ENCODE assay signal across 10 mouse cellular contexts in the genomic region with DNA sequence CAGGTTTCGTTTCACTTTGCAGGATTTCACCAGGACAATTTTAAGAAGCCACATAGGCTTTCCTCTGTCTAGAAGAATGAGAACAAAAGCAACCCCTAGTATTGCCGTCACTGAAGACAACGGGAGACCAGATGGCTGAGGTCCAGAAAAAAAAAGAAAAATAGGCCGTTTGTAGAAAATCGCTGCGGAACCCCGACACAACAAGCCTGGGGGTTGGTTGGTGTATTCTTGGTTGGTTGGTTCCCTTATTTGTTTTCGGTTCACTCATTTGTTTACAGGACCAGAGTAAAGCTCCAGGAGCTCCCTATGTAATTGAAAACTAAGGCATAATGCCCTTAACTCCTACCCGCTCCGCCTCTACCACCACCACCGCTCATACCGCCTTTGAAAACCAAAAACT. TPM values are rescaled to one million over a fixed set of nuclear protein-coding genes. Genes with fewer than 3 reads are reported as not detected.
DNase-seq lines count a peak whose midpoint lies in the region; ATAC-seq and TF ChIP-seq lines count a peak whose summit lies in the region.
"Had no signal": no experiment of that assay in that cellular context is flagged by ENCODE, and none has a peak within 500 bp of the region (broad histone marks: within the 10 kb centered on the region; RNA-seq: fewer than 3 reads in every experiment).

No protein-coding gene starts in this region.

- WGBS in kidney, embryonic 15.5 days, result 0% methylated on average over 12 of the region's 12 CpGs
- WGBS in embryonic facial prominence, embryonic 12.5 days, result 1% methylated on average over 12 of the region's 12 CpGs
- under 1% methylated on average over 12 of the region's 12 CpGs for WGBS in intestine, embryonic 14.5 days

- intact Hi-C loops in left cerebral cortex, postnatal 10 days (cut with DNase I), result loop anchor here (1.0 to 5.0 kb wide), 5 partner anchors 61 to 1051 kb away; partner anchors contain the start of genes A530084C06Rik and Foxq1
- intact Hi-C loops in left cerebral cortex, postnatal 14 days (cut with DNase I), result loop anchor here (1.0 to 5.0 kb wide), 5 partner anchors 57 to 726 kb away; no protein-coding TSS in a partner anchor

- no peaks in the 10 kb centered on the region for H3K36me3 ChIP-seq in kidney, embryonic 15.5 days
- H3K36me3 ChIP-seq in embryonic facial prominence, embryonic 12.5 days, result no peaks in the 10 kb centered on the region
- H3K36me3 ChIP-seq in intestine, embryonic 14.5 days (ENCODE audit: control insufficient read depth, insufficient read depth, low read length), result no peaks in the 10 kb centered on the region
- no peaks in the 10 kb centered on the region for H3K36me3 ChIP-seq in myocyte (ENCODE audit: control insufficient read depth, insufficient read depth)
- H3K36me3 ChIP-seq: G1E had no signal

- no peak overlapping the region for H3ac ChIP-seq in myocyte (ENCODE audit: control insufficient read depth, insufficient read length)

- no peak overlapping the region for H3K9ac ChIP-seq in kidney, embryonic 15.5 days
- no peak overlapping the region for H3K9ac ChIP-seq in embryonic facial prominence, embryonic 12.5 days
- peak overlapping the region; percentile 20; the same call in 1 of the 2 replicates for H3K9ac ChIP-seq in intestine, embryonic 14.5 days (ENCODE audit: low read length)

- no peak for DNase-seq in kidney, adult 8-10 months
- peak; percentile 72 for DNase-seq in intestine, embryonic 14.5 days (ENCODE audit: low spot score)
- no peak for DNase-seq in left cerebral cortex, postnatal 10 days (ENCODE audit: extremely low spot score in 1 of 2, low spot score in 2 of 2)
- DNase-seq in left cerebral cortex, postnatal 14 days (ENCODE audit: low spot score in 2 of 2), result no peak
- no peak for DNase-seq in kidney, postnatal 4 days

- H3K4me3 ChIP-seq in kidney, embryonic 15.5 days (replicated peaks), result peak overlapping the region; percentile 32
- H3K4me3 ChIP-seq in embryonic facial prominence, embryonic 12.5 days, result peak overlapping the region; percentile 29
- peak overlapping the region; percentile 36 for H3K4me3 ChIP-seq in intestine, embryonic 14.5 days (ENCODE audit: low read depth, low read length)
- H3K4me3 ChIP-seq in myocyte, result peak overlapping the region; percentile 21

- H3K4me2 ChIP-seq in kidney, embryonic 15.5 days, result peak overlapping the region; percentile 62
- H3K4me2 ChIP-seq in embryonic facial prominence, embryonic 12.5 days (replicated peaks), result peak overlapping the region; percentile 54
- H3K4me2 ChIP-seq in intestine, embryonic 14.5 days (ENCODE audit: low read length), result peak overlapping the region; percentile 67
- peak overlapping the region; percentile 98 for H3K4me2 ChIP-seq in myocyte (ENCODE audit: low read depth)

- H3K4me1 ChIP-seq in kidney, embryonic 15.5 days, result peaks cover 31% of the 10 kb centered on the region
- 0 out of 2 replicates have a peak, but pooled peaks cover 4% of the 10 kb centered on the region for H3K4me1 ChIP-seq in embryonic facial prominence, embryonic 12.5 days
- H3K4me1 ChIP-seq in intestine, embryonic 14.5 days (replicated peaks; ENCODE audit: control insufficient read depth, insufficient read depth, low read length), result peaks cover 11% of the 10 kb centered on the region

- no peak overlapping the region for H3K27ac ChIP-seq in kidney, embryonic 15.5 days
- no peak overlapping the region for H3K27ac ChIP-seq in embryonic facial prominence, embryonic 12.5 days
- H3K27ac ChIP-seq in intestine, embryonic 14.5 days (ENCODE audit: low read depth), result no peak overlapping the region

- no peaks in the 10 kb centered on the region for H3K9me3 ChIP-seq in kidney, embryonic 15.5 days (replicated peaks)
- H3K9me3 ChIP-seq in embryonic facial prominence, embryonic 12.5 days, result no peaks in the 10 kb centered on the region
- no peaks in the 10 kb centered on the region for H3K9me3 ChIP-seq in intestine, embryonic 14.5 days (ENCODE audit: control insufficient read depth, low read length)
- H3K9me3 ChIP-seq: G1E had no signal

- H3K79me2 ChIP-seq in myocyte (ENCODE audit: control insufficient read depth, insufficient read depth), result no peaks in the 10 kb centered on the region

- ATAC-seq in kidney, embryonic 15.5 days (replicated peaks; ENCODE audit: low FRiP score), result no peak
- ATAC-seq in embryonic facial prominence, embryonic 12.5 days (ENCODE audit: insufficient number of reproducible peaks, insufficient read depth, low FRiP score, low TSS enrichment), result no peak
- ATAC-seq in intestine, embryonic 14.5 days (replicated peaks; ENCODE audit: low FRiP score, low TSS enrichment, low read depth), result no peak

- peaks cover 99% of the 10 kb centered on the region for H3K27me3 ChIP-seq in kidney, embryonic 15.5 days
- peaks cover 90% of the 10 kb centered on the region for H3K27me3 ChIP-seq in embryonic facial prominence, embryonic 12.5 days
- peaks cover 95% of the 10 kb centered on the region for H3K27me3 ChIP-seq in intestine, embryonic 14.5 days (replicated peaks; ENCODE audit: control insufficient read depth, insufficient read depth, low read length)
- H3K27me3 ChIP-seq in myocyte (ENCODE audit: control insufficient read depth, insufficient read depth, insufficient read length), result no peaks in the 10 kb centered on the region

- TF ChIP-seq POLR2A in myocyte (IDR thresholded peaks at IDR 0.05; ENCODE audit: insufficient read length, low read depth), result no peak

TF ChIP-seq in myocyte, 11 proteins besides CTCF, POLR2A, EP300 and RAD21:
- TF ChIP-seq TCF12 (IDR thresholded peaks at IDR 0.05; ENCODE audit: insufficient read depth, poor library complexity, severe bottlenecking), result no peak
- no peak for TF ChIP-seq E2F4 (IDR thresholded peaks at IDR 0.05; ENCODE audit: insufficient read depth)
- no peak for TF ChIP-seq REST (IDR thresholded peaks at IDR 0.05; ENCODE audit: insufficient read depth, insufficient read length)
- TF ChIP-seq MYOD1 (IDR thresholded peaks at IDR 0.05; ENCODE audit: control insufficient read depth in 1 of 3, insufficient read length in 2 of 3, low read depth in 2 of 3), result no peak
- TF ChIP-seq MYOG (IDR thresholded peaks at IDR 0.05; ENCODE audit: control insufficient read depth in 1 of 3, insufficient read depth in 1 of 3, insufficient read length in 2 of 3, low read depth in 2 of 3), result no peak
- TF ChIP-seq MAX (IDR thresholded peaks at IDR 0.05; ENCODE audit: low read depth), result no peak
- no peak for TF ChIP-seq SRF (IDR thresholded peaks at IDR 0.05; ENCODE audit: control insufficient read depth, insufficient read length, low read depth)
- no peak for TF ChIP-seq TCF3 (IDR thresholded peaks at IDR 0.05; ENCODE audit: insufficient read length, low read depth)
- TF ChIP-seq USF1 (IDR thresholded peaks at IDR 0.05; ENCODE audit: low read depth), result no peak
- no peak for TF ChIP-seq POLR2AphosphoS2 (IDR thresholded peaks at IDR 0.05; ENCODE audit: insufficient read length, low read depth)
- TF ChIP-seq CEBPB (IDR thresholded peaks at IDR 0.05; ENCODE audit: insufficient read depth, poor library complexity, severe bottlenecking), result no peak

RNA-seq across cellular contexts. Expression of gene Foxf2, which starts 7.6 kb away (rescaled TPM):
- polyA plus RNA-seq in kidney, embryonic 15.5 days (2015; fragmentation: Nextera tagmentation; extraction: Ambion mirVana), result 0.24 and 0.27 TPM in 2 replicates
- polyA plus RNA-seq in embryonic facial prominence, embryonic 12.5 days (2016; fragmentation: Nextera tagmentation; extraction: Ambion mirVana), result 21.4 and 25.8 TPM in 2 replicates
- polyA plus RNA-seq in intestine, embryonic 14.5 days (2014; fragmentation: Nextera tagmentation; extraction: Ambion mirVana), result 27.8 and 28.3 TPM in 2 replicates
- polyA plus RNA-seq in myocyte (2012; fragmentation: generic; extraction: Trizol), result 4.5 TPM
- 10 to 100 TPM in 1 of 2 experiments, 1 to 10 TPM in 1; 8.2 to 10.2 TPM for total RNA-seq in left cerebral cortex, postnatal 10 days (2021)
- 1 to 10 TPM; 7.8 to 9.8 TPM for total RNA-seq in left cerebral cortex, postnatal 14 days (2021)
- total RNA-seq: liver, adult 2 months had no signal
- polyA plus RNA-seq: G1E; liver, adult 2 months had no signal

RNA-seq across cellular contexts. Expression of gene A530084C06Rik, which starts 58.9 kb away (rescaled TPM):
- polyA plus RNA-seq in kidney, embryonic 15.5 days (2015; fragmentation: Nextera tagmentation; extraction: Ambion mirVana), result not detected in 2 replicates
- not detected in 2 replicates for polyA plus RNA-seq in embryonic facial prominence, embryonic 12.5 days (2016; fragmentation: Nextera tagmentation; extraction: Ambion mirVana)
- polyA plus RNA-seq in intestine, embryonic 14.5 days (2014; fragmentation: Nextera tagmentation; extraction: Ambion mirVana), result not detected in 2 replicates
- not detected for polyA plus RNA-seq in myocyte (2012; fragmentation: generic; extraction: Trizol)
- 1 to 10 TPM; 1.2 to 1.3 TPM for total RNA-seq in left cerebral cortex, postnatal 10 days (2021)
- total RNA-seq in left cerebral cortex, postnatal 14 days (2021), result 1 to 10 TPM in 1 of 2 experiments, under 1 TPM in 1; 0.99 to 1.1 TPM
- total RNA-seq: G1E had no signal
- polyA plus RNA-seq: G1E had no signal
